Mouse (Mus musculus): Measurements from ENCODE around the gene Rel. TPM values are rescaled to one million over a fixed set of nuclear protein-coding genes. Genes with fewer than 3 reads are reported as not detected.
"Not testable (repeated sequence)": the region's sequence is repeated elsewhere in the genome, so short reads cannot be mapped to it uniquely, and the experiment has no call there.

Gene Rel
- polyA plus RNA-seq, 1 experiment from 2014 or later: 0.80 TPM

DNA sequence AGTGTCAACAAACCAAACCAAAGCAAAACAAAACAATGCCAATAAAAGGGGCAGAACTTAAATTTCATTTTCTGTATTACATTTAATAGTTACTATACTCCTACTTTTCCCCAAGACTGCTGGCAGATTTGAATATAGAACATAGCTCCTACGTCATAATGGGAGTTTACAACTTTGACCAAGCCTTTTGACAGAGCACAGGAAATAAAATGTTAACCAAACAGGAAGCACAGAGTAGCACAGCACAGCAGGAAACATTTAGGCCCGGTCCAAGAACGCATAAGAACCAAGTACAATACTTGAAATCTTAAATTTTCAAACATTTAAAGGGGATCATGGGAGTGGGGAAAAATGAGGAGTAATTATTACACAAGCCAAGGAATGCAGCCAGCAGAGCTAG is 11.3 kb upstream of the Rel start:
- no peaks in the 10 kb centered on the region for H3K27me3 ChIP-seq (ENCODE audit: control insufficient read depth, insufficient read depth, low read length)
- H3K4me2 ChIP-seq (replicated peaks; ENCODE audit: low read depth, low read length): no peak overlapping the region
- H3K27ac ChIP-seq (ENCODE audit: low read depth, low read length): no peak overlapping the region
- H3K36me3 ChIP-seq (ENCODE audit: control insufficient read depth, insufficient read depth, low read length): no peaks in the 10 kb centered on the region
- no peaks in the 10 kb centered on the region for H3K9me3 ChIP-seq (ENCODE audit: control insufficient read depth, low read length)
- WGBS: 75% methylated on average over 3 of the region's 3 CpGs
- no peak overlapping the region for H3K4me3 ChIP-seq (ENCODE audit: low read depth, low read length)
- DNase-seq (ENCODE audit: low spot score): no peak
- H3K9ac ChIP-seq (ENCODE audit: low read depth, low read length): no peak overlapping the region
- H3K4me1 ChIP-seq (replicated peaks; ENCODE audit: control insufficient read depth, insufficient read depth, low read length): no peaks in the 10 kb centered on the region
- no peak for ATAC-seq (ENCODE audit: low FRiP score)

DNA sequence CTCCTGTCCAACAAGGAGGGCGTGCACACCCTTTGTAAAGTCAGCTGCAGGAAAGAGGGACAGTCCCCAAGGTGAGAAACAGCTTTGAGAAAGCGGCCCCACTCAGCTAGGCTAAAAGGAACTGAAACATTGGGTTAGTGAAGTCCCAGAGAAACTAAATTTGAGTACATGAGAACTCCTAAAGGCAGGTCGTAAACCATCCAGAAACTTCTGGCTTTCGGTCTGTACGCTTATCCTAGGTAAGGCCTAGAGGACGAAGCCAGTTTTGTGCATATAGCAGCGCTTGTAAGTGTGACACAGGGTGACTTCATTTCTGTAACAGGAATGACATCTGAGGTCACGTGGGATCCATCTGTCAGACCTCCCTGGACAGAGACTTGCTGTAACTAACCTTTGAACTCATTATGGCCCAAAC is 8.0 kb upstream of the Rel start:
- no peak overlapping the region for H3K9ac ChIP-seq (ENCODE audit: low read depth, low read length)
- H3K4me3 ChIP-seq (ENCODE audit: low read depth, low read length): no peak overlapping the region
- DNase-seq (ENCODE audit: low spot score) (no peak), ATAC-seq (ENCODE audit: low FRiP score) (no peak)
- no peak overlapping the region for H3K27ac ChIP-seq (ENCODE audit: low read depth, low read length)
- WGBS: 89% methylated on average over 8 of the region's 8 CpGs
- no peaks in the 10 kb centered on the region for H3K27me3 ChIP-seq (ENCODE audit: control insufficient read depth, insufficient read depth, low read length)
- no peaks in the 10 kb centered on the region for H3K36me3 ChIP-seq (ENCODE audit: control insufficient read depth, insufficient read depth, low read length)
- H3K4me2 ChIP-seq (replicated peaks; ENCODE audit: low read depth, low read length): no peak overlapping the region
- no peaks in the 10 kb centered on the region for H3K4me1 ChIP-seq (replicated peaks; ENCODE audit: control insufficient read depth, insufficient read depth, low read length)
- no peaks in the 10 kb centered on the region for H3K9me3 ChIP-seq (ENCODE audit: control insufficient read depth, low read length)

DNA sequence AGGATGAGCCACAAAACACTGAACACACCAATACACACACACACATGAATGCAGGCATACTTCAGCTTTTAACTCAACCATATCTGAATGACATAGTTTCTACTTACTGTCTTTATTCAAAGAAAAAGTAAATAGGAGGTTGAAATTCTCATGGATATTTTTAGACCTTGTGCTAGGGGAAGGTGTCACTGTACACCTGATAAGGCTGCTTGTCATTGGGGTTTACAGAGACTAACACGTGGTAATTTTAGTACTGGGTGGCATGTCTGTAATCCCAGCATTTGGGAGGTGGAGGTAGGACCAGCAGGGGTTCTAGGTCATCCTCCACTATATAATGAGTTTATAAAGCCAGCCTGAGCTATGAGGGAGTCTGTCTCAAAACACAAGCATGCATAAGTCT is 1.7 kb upstream of the Rel start:
- no peak overlapping the region for H3K4me3 ChIP-seq (ENCODE audit: low read depth, low read length)
- no peak for DNase-seq (ENCODE audit: low spot score)
- no peak overlapping the region for H3K9ac ChIP-seq (ENCODE audit: low read depth, low read length)
- no peaks in the 10 kb centered on the region for H3K4me1 ChIP-seq (replicated peaks; ENCODE audit: control insufficient read depth, insufficient read depth, low read length)
- WGBS: 32% methylated on average over 1 of the region's 1 CpGs
- no peaks in the 10 kb centered on the region for H3K27me3 ChIP-seq (ENCODE audit: control insufficient read depth, insufficient read depth, low read length)
- ATAC-seq (ENCODE audit: low FRiP score): no peak
- H3K4me2 ChIP-seq (replicated peaks; ENCODE audit: low read depth, low read length): no peak overlapping the region
- no peaks in the 10 kb centered on the region for H3K9me3 ChIP-seq (ENCODE audit: control insufficient read depth, low read length)
- no peak overlapping the region for H3K27ac ChIP-seq (ENCODE audit: low read depth, low read length)
- H3K36me3 ChIP-seq (ENCODE audit: control insufficient read depth, insufficient read depth, low read length): no peaks in the 10 kb centered on the region

DNA sequence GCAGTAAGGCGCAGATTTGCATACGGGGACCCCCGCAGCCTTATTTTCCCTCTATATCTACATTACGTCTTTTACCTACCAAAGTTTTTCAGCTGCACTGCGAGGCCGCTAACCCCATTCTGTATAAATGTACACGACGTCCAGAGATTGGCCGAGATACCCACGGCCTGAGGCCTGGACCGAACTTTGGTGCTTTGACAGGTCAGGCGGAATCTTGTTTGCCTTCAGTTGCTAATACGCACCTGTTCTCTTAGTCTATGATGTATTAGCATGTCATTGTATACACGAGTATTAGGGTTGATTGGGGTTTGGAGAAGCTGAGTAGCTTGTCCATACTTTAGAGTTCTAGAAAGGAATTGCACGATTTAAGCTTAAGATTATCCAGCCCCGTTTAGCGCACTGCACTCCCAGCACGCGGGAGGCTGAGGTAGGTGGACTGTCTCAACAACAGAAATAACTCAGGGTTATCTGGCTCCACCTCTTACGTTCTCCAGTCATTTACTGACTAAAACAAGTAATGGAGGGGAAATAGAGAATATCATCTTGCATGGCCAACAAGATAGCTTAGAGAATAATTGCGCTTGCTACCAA is 832 bp upstream of the Rel start:
- peak overlapping the region; percentile 87; the same call in 1 of the 2 replicates for H3K27ac ChIP-seq (ENCODE audit: low read depth, low read length)
- DNase-seq (ENCODE audit: low spot score) (no peak), ATAC-seq (ENCODE audit: low FRiP score) (no peak; the same call in 1 of the 2 replicates)
- H3K4me2 ChIP-seq (replicated peaks; ENCODE audit: low read depth, low read length): peak overlapping the region; percentile 77
- peak overlapping the region; percentile 72 for H3K4me3 ChIP-seq (ENCODE audit: low read depth, low read length)
- H3K4me1 ChIP-seq (replicated peaks; ENCODE audit: control insufficient read depth, insufficient read depth, low read length): no peaks in the 10 kb centered on the region
- H3K9ac ChIP-seq (ENCODE audit: low read depth, low read length): peak overlapping the region; percentile 65
- no peaks in the 10 kb centered on the region for H3K9me3 ChIP-seq (ENCODE audit: control insufficient read depth, low read length)
- H3K36me3 ChIP-seq (ENCODE audit: control insufficient read depth, insufficient read depth, low read length): no peaks in the 10 kb centered on the region
- H3K27me3 ChIP-seq (ENCODE audit: control insufficient read depth, insufficient read depth, low read length): no peaks in the 10 kb centered on the region
- 6% methylated on average over 21 of the region's 21 CpGs for WGBS

DNA sequence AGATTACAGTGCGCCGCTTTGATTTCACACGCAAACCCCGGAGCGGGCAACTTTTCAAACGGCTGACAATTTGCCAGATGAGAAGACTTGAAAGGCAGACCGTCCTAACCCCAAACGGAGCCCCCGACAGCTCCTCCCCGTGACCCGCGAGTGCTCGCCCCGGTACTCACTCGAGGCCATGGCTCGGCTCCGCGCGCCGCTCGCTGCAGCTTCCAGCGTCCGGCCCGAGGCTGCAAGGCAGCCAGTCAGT is 335 bp downstream of the Rel start:
- H3K9ac ChIP-seq (ENCODE audit: low read depth, low read length): peak overlapping the region; percentile 65
- no peaks in the 10 kb centered on the region for H3K4me1 ChIP-seq (replicated peaks; ENCODE audit: control insufficient read depth, insufficient read depth, low read length)
- H3K27ac ChIP-seq (ENCODE audit: low read depth, low read length): peak overlapping the region; percentile 87
- H3K27me3 ChIP-seq (ENCODE audit: control insufficient read depth, insufficient read depth, low read length): no peaks in the 10 kb centered on the region
- DNase-seq (ENCODE audit: low spot score): no peak
- peak overlapping the region; percentile 72 for H3K4me3 ChIP-seq (ENCODE audit: low read depth, low read length)
- no peaks in the 10 kb centered on the region for H3K9me3 ChIP-seq (ENCODE audit: control insufficient read depth, low read length)
- WGBS: 0% methylated on average over 24 of the region's 24 CpGs
- H3K36me3 ChIP-seq (ENCODE audit: control insufficient read depth, insufficient read depth, low read length): no peaks in the 10 kb centered on the region
- peak overlapping the region; percentile 77 for H3K4me2 ChIP-seq (replicated peaks; ENCODE audit: low read depth, low read length)
- no peak for ATAC-seq (ENCODE audit: low FRiP score)

DNA sequence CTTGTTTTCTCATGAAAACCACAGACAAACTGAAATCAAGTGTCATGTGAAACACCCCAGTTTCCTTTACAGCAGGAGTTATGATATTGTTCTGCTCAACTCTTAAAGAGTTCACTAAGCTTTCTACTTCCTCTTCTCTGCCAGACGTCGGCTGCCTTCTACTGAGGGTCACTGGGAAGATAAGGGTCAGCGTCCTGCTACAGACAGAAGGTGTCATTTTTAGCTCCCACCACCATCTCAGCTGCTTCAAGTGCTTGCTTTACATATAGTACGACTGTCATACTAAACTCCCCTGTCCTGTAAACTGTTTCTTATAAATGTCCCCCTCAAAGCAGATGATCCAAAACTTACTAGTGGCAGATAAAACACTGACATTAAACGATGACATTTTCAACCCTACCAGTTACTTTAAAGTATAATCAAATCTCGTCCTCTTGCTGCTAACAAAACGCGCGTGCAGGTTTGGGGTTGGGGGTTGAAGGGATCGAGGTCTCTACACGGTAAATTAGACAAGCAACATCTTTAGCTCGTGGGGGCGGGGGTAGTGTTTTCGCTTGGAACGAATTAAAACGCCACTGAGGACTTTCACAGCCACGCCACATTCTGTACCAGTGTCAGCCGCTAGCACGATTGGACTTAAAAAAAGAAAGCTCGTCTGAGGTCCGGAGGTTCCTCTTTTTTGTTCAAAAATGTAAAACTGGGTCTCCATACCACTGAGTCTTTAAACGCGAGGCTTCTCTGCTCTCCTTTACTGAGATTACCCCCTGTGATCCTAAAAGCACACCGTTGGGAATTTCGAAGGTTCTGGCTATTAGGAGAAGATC is 872 bp downstream of the Rel start:
- no peak overlapping the region for H3K27ac ChIP-seq (ENCODE audit: low read depth, low read length)
- DNase-seq (ENCODE audit: low spot score) (peak; percentile 30), ATAC-seq (ENCODE audit: low FRiP score) (peak; percentile 1)
- H3K4me2 ChIP-seq (replicated peaks; ENCODE audit: low read depth, low read length): peak overlapping the region; percentile 77
- no peaks in the 10 kb centered on the region for H3K27me3 ChIP-seq (ENCODE audit: control insufficient read depth, insufficient read depth, low read length)
- no peaks in the 10 kb centered on the region for H3K36me3 ChIP-seq (ENCODE audit: control insufficient read depth, insufficient read depth, low read length)
- under 1% methylated on average over 25 of the region's 25 CpGs for WGBS
- H3K9me3 ChIP-seq (ENCODE audit: control insufficient read depth, low read length): no peaks in the 10 kb centered on the region
- no peaks in the 10 kb centered on the region for H3K4me1 ChIP-seq (replicated peaks; ENCODE audit: control insufficient read depth, insufficient read depth, low read length)
- no peak overlapping the region; the same call in 1 of the 2 replicates for H3K9ac ChIP-seq (ENCODE audit: low read depth, low read length)
- H3K4me3 ChIP-seq (ENCODE audit: low read depth, low read length): peak overlapping the region; percentile 72

DNA sequence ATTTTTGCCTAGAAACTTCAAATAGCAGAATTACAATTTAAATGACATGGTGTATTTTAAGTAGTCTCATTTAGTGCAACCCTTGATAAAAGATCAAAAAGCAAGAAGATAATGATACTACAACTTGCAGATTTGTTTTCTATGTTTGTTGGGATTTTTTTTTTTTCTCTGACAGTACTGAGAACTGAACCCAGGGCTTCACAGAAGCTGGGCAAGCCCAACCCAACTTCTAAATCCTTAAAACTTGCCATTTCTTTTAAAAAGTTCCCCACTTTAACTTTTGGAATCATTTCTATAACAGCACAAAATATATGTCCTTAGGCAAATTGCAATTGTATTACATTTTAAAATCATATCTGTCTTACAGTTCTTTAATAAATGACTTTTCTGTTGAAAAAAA is 1.7 kb downstream of the Rel start:
- H3K9ac ChIP-seq (ENCODE audit: low read depth, low read length): no peak overlapping the region
- DNase-seq (ENCODE audit: low spot score) (no peak), ATAC-seq (ENCODE audit: low FRiP score) (no peak)
- no peaks in the 10 kb centered on the region for H3K9me3 ChIP-seq (ENCODE audit: control insufficient read depth, low read length)
- H3K4me2 ChIP-seq (replicated peaks; ENCODE audit: low read depth, low read length): no peak overlapping the region
- H3K27me3 ChIP-seq (ENCODE audit: control insufficient read depth, insufficient read depth, low read length): no peaks in the 10 kb centered on the region
- H3K27ac ChIP-seq (ENCODE audit: low read depth, low read length): no peak overlapping the region
- no peak overlapping the region for H3K4me3 ChIP-seq (ENCODE audit: low read depth, low read length)
- H3K4me1 ChIP-seq (replicated peaks; ENCODE audit: control insufficient read depth, insufficient read depth, low read length): no peaks in the 10 kb centered on the region
- H3K36me3 ChIP-seq (ENCODE audit: control insufficient read depth, insufficient read depth, low read length): no peaks in the 10 kb centered on the region

DNA sequence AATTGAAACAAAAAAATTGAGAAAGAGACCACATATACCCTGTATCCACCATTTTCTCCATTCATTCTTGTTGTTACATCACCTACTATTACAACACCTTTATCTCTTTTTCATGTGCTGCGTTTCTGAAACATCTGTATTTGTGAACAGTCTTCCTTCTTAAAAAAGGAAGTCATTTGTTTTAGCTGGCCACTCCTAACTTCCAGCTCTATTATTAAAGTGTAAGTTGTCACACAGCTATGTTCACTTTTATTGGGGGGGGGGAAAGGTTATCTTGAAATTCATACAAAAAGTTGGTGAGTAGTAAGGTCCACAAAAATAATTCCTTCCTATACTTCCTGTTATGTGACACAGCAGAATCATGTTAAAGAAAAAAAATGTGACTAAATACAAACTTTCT is 2.8 kb downstream of the Rel start:
- Histone ChIP-seq H3K4me3 (ENCODE audit: low read depth, low read length) (no peak overlapping the region), H3K27me3 (ENCODE audit: control insufficient read depth, insufficient read depth, low read length) (no peaks in the 10 kb centered on the region), H3K36me3 (ENCODE audit: control insufficient read depth, insufficient read depth, low read length) (no peaks in the 10 kb centered on the region), H3K9me3 (ENCODE audit: control insufficient read depth, low read length) (no peaks in the 10 kb centered on the region), H3K4me1 (replicated peaks; ENCODE audit: control insufficient read depth, insufficient read depth, low read length) (no peaks in the 10 kb centered on the region), H3K4me2 (replicated peaks; ENCODE audit: low read depth, low read length) (no peak overlapping the region), H3K27ac (ENCODE audit: low read depth, low read length) (no peak overlapping the region), H3K9ac (ENCODE audit: low read depth, low read length) (no peak overlapping the region)
- DNase-seq (ENCODE audit: low spot score): no peak
- WGBS: 91% methylated on average over 1 of the region's 1 CpGs
- no peak for ATAC-seq (ENCODE audit: low FRiP score)

DNA sequence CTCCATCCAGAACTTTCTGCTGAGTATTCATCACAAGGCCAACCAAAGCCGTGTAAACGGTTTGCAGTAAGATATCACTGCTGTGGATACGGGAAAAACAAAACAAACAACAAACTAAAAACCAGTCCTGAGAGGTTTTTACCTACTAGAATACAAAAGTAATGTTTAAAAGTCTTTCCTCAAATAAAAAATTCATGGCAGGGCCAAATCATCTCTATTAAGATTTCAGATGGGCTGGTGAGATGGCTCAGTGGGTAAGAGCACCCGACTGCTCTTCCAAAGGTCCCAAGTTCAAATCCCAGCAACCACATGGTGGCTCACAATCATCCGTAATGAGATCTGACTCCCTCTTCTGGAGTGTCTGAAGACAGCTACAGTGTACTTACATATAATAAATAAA is 3.4 kb downstream of the Rel start:
- H3K9me3 ChIP-seq (ENCODE audit: control insufficient read depth, low read length); H3K9ac ChIP-seq (ENCODE audit: low read depth, low read length); DNase-seq (ENCODE audit: low spot score); H3K4me1 ChIP-seq (replicated peaks; ENCODE audit: control insufficient read depth, insufficient read depth, low read length); H3K4me2 ChIP-seq (replicated peaks; ENCODE audit: low read depth, low read length); H3K27me3 ChIP-seq (ENCODE audit: control insufficient read depth, insufficient read depth, low read length); H3K4me3 ChIP-seq (ENCODE audit: low read depth, low read length); H3K36me3 ChIP-seq (ENCODE audit: control insufficient read depth, insufficient read depth, low read length); ATAC-seq (ENCODE audit: low FRiP score); H3K27ac ChIP-seq (ENCODE audit: low read depth, low read length): not testable (repeated sequence)
- 88% methylated on average over 4 of the region's 5 CpGs for WGBS
